In the genomic region with DNA sequence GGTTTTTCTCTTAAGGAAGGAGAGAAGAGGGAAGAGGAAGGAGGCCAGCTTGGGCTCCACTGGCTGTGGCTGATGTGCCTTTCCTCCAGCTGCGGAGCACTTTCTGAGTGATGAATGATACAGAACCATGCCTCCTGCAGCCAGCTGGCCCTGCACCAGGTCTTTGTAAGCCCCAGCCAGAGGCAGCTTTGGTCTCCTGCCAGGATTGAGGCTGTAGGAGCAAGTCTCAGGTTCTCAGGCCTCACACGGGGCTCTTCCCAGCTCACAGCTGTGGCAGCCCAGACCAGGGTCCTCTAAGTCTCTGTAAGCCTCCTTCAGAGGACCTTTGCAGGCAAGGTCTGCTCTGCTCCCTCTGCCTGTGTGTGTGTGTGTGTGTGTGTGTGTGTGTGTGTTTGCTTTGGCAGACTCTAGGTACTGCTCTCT, we compare ENCODE assay signal across 9 mouse cellular contexts.
DNase-seq lines count a peak whose midpoint lies in the region; ATAC-seq and TF ChIP-seq lines count a peak whose summit lies in the region.
"Had no signal": no experiment of that assay in that cellular context is flagged by ENCODE, and none has a peak within 500 bp of the region (broad histone marks: within the 10 kb centered on the region; RNA-seq: fewer than 3 reads in every experiment).

No protein-coding gene starts in this region.

- peak; percentile 90 for DNase-seq in brain, embryonic 14.5 days (ENCODE audit: low read depth)
- DNase-seq in gastrocnemius, adult 18-20 months (ENCODE audit: low spot score), result peak; percentile 84
- DNase-seq in hindbrain, embryonic 11.5 days (ENCODE audit: low spot score), result peak; percentile 22
- peak; percentile 34 to 57 for DNase-seq in layer of hippocampus, postnatal 36 days
- peak; percentile 93 for DNase-seq in lung, postnatal 10 days
- DNase-seq in right cerebral cortex, adult 2 months (ENCODE audit: low spot score in 2 of 2), result peak; percentile 38 to 55
- no peak for DNase-seq in spleen, postnatal 10 days (ENCODE audit: low spot score in 2 of 2)

- H3K4me2 ChIP-seq in hindbrain, embryonic 11.5 days (replicated peaks; ENCODE audit: low read depth, low read length), result no peak overlapping the region
- H3K4me2 ChIP-seq: neural tube, embryonic 12.5 days had no signal

- TF ChIP-seq CTCF in C2C12 (IDR thresholded peaks at IDR 0.05; ENCODE audit: control insufficient read depth, insufficient read depth, insufficient read length), result no peak
- no peak for TF ChIP-seq CTCF in brain, embryonic 14.5 days (IDR thresholded peaks at IDR 0.05; ENCODE audit: borderline replicate concordance, extremely low read depth, insufficient read depth, insufficient read length)

- 32% methylated on average over 2 of the region's 2 CpGs for WGBS in hindbrain, embryonic 11.5 days

- no peaks in the 10 kb centered on the region for H3K4me1 ChIP-seq in hindbrain, embryonic 11.5 days (replicated peaks; ENCODE audit: control insufficient read depth, insufficient read depth, low read length)

- ATAC-seq in hindbrain, embryonic 11.5 days (ENCODE audit: low FRiP score), result no peak

- H3K9ac ChIP-seq in hindbrain, embryonic 11.5 days (ENCODE audit: low read depth, low read length), result no peak overlapping the region
- H3K9ac ChIP-seq: neural tube, embryonic 12.5 days had no signal

- no peaks in the 10 kb centered on the region for H3K79me2 ChIP-seq in C2C12 (ENCODE audit: control insufficient read depth, insufficient read depth)

- H3K4me3 ChIP-seq in C2C12 (ENCODE audit: insufficient read depth, poor library complexity, severe bottlenecking), result no peak overlapping the region
- H3K4me3 ChIP-seq in hindbrain, embryonic 11.5 days (ENCODE audit: low read depth, low read length), result no peak overlapping the region
- H3K4me3 ChIP-seq: neural tube, embryonic 12.5 days had no signal

- H3K9me3 ChIP-seq in hindbrain, embryonic 11.5 days (ENCODE audit: control insufficient read depth, low read length), result no peaks in the 10 kb centered on the region
- H3K9me3 ChIP-seq: neural tube, embryonic 12.5 days had no signal

- peak overlapping the region; percentile 4 for H3ac ChIP-seq in C2C12 (ENCODE audit: control insufficient read depth, insufficient read length, low read depth)

- no peak for TF ChIP-seq POLR2A in brain, embryonic 14.5 days (IDR thresholded peaks at IDR 0.05; ENCODE audit: borderline replicate concordance, extremely low read depth, insufficient read depth, insufficient read length, poor library complexity, severe bottlenecking)

- no peak overlapping the region for H3K27ac ChIP-seq in hindbrain, embryonic 11.5 days (ENCODE audit: low read depth, low read length)
- H3K27ac ChIP-seq: neural tube, embryonic 12.5 days had no signal

- H3K27me3 ChIP-seq in C2C12 (ENCODE audit: control insufficient read depth, insufficient read depth, insufficient read length), result no peaks in the 10 kb centered on the region
- H3K27me3 ChIP-seq in hindbrain, embryonic 11.5 days (ENCODE audit: control insufficient read depth, insufficient read depth, low read length), result no peaks in the 10 kb centered on the region
- H3K27me3 ChIP-seq: neural tube, embryonic 12.5 days had no signal

- no peaks in the 10 kb centered on the region for H3K36me3 ChIP-seq in C2C12 (ENCODE audit: control insufficient read depth, insufficient read depth)
- H3K36me3 ChIP-seq in hindbrain, embryonic 11.5 days (ENCODE audit: control insufficient read depth, insufficient read depth, low read length), result no peaks in the 10 kb centered on the region
- H3K36me3 ChIP-seq: neural tube, embryonic 12.5 days had no signal

- H3K79me3 ChIP-seq in C2C12 (ENCODE audit: low read depth), result no peaks in the 10 kb centered on the region

TF ChIP-seq in C2C12, 6 proteins besides CTCF, POLR2A, EP300 and RAD21:
- no peak for TF ChIP-seq CEBPB (IDR thresholded peaks at IDR 0.05; ENCODE audit: low read depth)
- peak; percentile 36 for TF ChIP-seq MYOD1 (IDR thresholded peaks at IDR 0.05; ENCODE audit: control insufficient read depth, insufficient read length, low read depth)

Comparison
In these comparisons a context has a peak if more than half of its experiments do, and no peak if none do; other contexts are left out.
1. DNase-seq: peak in brain, embryonic 14.5 days (single experiment), gastrocnemius, adult 18-20 months (single experiment), hindbrain, embryonic 11.5 days (single experiment), layer of hippocampus, postnatal 36 days (2 of 2), lung, postnatal 10 days (single experiment) and right cerebral cortex, adult 2 months (2 of 2); none in spleen, postnatal 10 days (0 of 2).